Mouse (Mus musculus): Measurements from ENCODE around the gene Cntn3.
"Not testable (repeated sequence)": the region's sequence is repeated elsewhere in the genome, so short reads cannot be mapped to it uniquely, and the experiment has no call there.

Gene Cntn3

GRCm38 (mm10) chr6:102573001-102573400 is at the start of gene Cntn3:
Gene Cntn3, minus strand, starts transcription at chr6:102573101.
- DNase-seq (ENCODE audit: low read depth, low spot score): not testable (repeated sequence)

- no peak for DNase-seq (ENCODE audit: low read depth, low spot score)
Observed at GRCm38 (mm10) chr6:102600773-102601172, 27.9 kb upstream of the Cntn3 start.

GRCm38 (mm10) chr6:102597756-102598155 is 24.9 kb upstream of the Cntn3 start:
- DNase-seq (ENCODE audit: low read depth, low spot score): no peak

DNA sequence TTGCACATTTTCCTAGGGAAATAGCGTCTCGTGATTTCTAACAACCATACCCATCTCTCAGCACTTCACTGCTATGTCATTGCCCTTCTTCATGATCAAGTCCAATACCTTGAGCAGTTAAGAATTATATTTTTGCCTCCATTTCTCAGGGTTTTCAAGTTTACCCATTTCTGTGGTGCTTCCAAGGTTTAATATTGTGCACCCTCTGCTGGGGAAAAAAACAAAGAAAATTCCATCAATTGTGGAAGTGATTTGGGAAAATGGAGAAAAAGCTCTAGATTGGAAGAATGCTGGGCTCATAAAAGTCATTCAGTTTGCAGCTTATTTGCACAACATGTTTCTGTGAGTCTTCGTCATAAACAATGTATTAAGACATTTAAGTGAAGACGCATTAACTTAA is 17.2 kb upstream of the Cntn3 start:
- DNase-seq (ENCODE audit: low read depth, low spot score): no peak

DNA sequence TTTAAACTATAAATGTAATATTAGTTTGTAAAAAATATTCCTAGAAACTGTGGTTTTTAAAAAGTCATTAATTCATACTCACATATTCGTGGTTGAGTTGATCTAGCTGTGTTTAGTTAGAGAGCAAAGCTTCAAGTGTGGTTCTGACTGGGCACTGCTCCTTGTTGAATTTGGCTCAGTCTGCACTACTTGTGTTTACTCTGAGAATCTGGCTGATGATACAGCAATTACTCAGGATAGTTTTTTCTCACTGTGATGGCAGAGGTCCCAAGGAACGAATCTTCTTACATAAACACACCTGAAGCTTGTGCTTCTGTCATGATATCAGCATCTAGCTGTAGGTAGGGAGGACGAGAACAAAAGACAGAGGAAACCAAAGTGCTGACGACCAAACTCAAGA is 16.4 kb upstream of the Cntn3 start:
- DNase-seq (ENCODE audit: low read depth, low spot score): no peak

DNA sequence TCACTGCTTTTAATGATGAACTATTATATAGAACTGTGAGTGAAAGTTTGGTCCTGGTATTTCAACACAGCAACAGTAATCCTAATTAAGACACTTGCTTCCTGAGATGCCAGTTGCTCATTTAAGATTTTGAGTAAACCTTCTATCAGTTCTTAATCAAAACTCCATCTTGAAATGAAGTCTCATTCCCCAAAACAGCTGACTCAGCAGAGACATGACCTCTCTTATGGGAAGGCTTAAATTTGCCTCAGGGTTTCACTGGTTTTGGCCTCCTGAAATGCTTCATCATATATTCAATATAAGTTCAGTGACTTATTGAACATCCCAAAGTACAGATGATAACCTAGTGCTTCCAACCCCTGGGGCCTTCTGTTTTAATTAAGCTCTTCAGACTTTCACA is 13.2 kb upstream of the Cntn3 start:
- DNase-seq (ENCODE audit: low read depth, low spot score): no peak

GRCm38 (mm10) chr6:102583578-102583977 is 10.7 kb upstream of the Cntn3 start:
- no peak for DNase-seq (ENCODE audit: low read depth, low spot score)

- no peak for DNase-seq (ENCODE audit: low read depth, low spot score)
Observed at GRCm38 (mm10) chr6:102567496-102567895, 5.4 kb downstream of the Cntn3 start.

DNA sequence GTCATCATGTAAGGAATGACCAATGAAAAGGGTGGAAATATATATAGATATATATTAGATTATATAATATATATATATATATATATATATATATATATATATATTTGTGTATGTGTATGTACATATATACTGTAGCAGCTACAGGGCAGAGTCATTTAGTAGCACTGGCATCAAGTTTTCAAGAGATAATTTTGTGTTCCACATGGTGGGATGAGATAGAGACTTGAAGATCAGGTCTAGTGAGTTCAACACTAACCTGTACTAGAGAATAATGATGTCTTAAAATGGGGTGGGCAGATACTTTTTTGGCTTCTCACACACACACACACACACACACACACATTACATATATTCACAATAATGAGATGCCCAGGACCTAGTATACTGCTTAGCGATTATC is 7.7 kb downstream of the Cntn3 start:
- DNase-seq (ENCODE audit: low read depth, low spot score): no peak

DNA sequence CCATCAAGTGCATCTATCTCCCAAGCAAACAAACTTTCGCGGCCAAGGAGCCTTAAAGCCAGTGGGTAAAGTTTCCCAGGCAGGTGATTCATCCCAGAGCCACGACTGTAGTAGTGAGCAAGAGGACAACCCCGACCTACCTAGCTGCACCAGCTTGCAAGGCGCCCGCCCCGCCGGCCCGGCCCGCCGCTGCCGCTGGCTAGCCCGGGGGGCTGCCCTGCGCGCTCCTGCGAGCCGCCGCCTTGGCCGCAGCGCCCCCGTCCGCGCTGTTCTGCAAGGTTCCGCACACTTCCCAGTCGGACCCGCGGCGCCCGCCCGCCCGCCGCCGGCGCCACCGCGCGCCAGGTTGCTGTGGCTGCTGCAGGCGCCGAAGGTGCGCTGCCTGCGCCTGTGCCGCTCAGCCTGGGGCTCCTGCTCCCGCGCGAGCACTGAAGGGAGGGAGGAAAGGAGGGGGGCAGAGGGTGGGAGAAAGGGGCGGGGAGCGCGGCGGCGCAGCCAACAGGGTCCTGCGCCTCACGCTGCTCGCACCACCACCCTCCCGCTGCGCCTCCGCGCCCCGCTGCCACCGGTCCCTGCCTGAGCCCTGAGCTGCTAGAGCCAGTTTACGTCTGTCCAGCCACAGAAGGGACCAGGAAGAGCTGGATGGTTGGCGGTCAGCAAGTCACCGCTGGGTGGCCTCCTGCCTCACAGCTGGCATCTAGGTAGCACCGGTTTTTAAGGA is 8.7 kb downstream of the Cntn3 start:
- peak; percentile 78 for DNase-seq (ENCODE audit: low read depth, low spot score)

DNA sequence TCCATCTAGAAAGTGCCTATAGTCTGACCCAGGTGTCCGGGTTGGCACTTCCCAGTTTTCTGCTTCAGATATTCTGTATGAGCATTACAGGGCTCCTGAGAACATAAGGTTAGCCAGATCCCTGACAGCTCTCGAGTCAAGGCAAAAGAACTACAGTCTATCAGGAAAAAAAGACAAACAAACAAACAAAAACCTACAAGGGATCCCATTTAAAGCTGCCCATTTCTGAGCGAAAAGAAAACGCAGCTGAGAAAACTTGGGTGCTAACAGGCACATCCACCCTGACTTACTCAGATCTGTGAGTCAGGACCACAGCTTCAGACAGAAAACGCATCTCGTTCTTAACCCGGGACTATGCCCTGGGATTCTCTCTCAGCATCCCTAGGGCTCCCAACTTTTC is 9.5 kb downstream of the Cntn3 start:
- DNase-seq (ENCODE audit: low read depth, low spot score): no peak

- DNase-seq (ENCODE audit: low read depth, low spot score): no peak
Observed at GRCm38 (mm10) chr6:102557521-102557920, 15.4 kb downstream of the Cntn3 start.

DNA sequence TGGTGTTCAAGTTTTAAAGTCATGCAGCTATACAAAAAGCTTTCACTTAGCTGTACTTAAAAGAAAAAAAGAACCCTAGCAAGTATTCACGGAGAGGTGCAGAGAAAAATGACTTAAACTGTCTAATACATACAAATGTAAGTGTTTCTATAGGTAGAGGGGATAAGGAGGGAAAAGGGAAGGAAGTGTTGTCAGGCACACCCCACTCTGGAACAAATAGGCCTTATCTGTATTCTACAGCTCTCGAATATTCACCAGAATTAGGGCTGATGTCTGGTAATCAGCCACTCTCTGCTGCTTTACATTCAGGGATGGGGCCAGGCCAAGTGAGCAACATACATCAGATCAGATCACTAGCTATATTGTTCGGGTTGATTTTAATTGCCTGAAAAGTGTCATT is 16.4 kb downstream of the Cntn3 start:
- DNase-seq (ENCODE audit: low read depth, low spot score): no peak

GRCm38 (mm10) chr6:102555814-102556437 is 17.0 kb downstream of the Cntn3 start:
- no peak for DNase-seq (ENCODE audit: low read depth, low spot score)

DNA sequence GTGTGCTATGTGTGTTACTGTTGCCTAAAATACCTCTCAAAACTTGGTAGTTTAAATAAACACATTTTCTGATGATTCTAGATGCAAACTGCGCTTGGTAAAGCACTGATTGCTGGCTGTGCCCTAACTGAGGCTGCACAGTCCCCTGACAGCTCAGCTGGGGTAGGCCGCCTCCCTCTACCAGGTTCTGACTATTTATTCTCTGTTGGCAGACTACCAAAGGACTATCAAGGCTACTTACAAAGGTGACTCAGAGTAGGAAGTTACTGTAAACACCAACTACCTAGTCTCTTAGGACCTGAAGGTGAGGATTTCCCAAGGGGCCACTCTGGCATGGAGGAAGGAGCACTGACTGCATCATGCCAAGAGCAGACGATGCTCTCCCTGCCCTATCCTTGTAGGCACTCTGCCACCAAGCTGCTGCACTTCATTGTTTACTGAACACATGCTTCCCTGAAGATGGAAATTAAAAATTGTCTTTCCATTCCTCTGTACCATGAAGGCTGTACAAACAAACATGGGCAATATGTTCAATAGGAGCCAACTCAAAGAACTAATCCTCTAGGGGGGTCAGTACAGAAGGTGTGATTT is 17.7 kb downstream of the Cntn3 start:
- DNase-seq (ENCODE audit: low read depth, low spot score): no peak

DNA sequence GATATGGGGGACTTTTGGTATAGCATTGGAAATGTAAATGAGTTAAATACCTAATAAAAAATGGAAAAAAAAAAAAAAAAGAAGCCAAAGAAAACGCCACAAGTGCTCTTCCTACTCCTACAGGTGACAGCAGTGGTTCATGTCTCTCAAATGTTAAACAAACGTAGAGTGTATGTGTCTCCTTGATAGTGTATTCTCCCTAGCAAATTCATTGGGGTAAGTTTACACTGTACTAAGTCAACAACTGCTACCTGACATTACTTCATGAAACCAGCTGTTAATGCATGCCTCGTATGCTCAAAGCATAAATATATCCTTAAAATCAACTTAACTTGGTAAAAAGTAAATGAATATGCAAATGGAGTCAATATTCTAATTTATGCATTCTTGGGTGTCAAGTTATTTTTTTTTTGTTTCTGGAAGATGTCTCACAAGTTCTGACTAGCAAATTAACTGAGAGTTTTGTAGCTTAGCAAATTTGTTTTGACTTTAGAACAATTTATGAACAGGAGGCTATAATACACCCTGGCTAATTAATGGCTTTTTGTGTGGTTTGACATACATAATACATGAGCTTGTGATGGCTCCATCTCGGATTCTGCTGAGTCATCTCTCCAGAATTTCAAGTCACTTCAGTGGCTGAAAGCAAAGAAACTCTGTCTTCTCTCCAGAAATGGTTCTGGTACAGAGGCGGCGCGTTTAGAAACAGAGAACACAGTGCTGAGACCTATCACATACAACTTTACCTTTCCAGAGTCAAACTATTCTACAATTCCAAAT is 31.1 kb downstream of the Cntn3 start:
- no peak for DNase-seq (ENCODE audit: low read depth, low spot score)

DNA sequence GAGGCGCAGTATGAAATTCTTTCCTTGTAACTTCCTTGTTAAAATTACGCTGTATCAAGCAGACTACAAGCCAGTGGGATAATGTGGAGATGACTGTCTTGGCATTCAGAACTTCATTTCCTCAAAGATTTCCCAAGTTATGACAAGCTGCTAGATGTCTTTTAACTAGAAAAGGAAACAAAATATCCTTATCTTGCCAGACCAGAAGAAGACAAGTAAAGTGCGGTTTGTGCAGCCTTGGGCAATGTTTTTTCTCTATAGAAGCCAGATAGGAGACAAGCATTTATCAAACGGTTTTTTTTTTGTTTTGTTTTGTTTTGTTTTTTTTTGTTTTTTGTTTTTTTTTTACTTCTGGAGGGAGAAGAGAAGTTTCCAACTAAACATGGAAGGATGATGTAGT is 37.3 kb downstream of the Cntn3 start:
- no peak for DNase-seq (ENCODE audit: low read depth, low spot score)

GRCm38 (mm10) chr6:102523037-102523436 is 49.9 kb downstream of the Cntn3 start:
- no peak for DNase-seq (ENCODE audit: low read depth, low spot score)

GRCm38 (mm10) chr6:102520977-102521376 is 51.9 kb downstream of the Cntn3 start:
- DNase-seq (ENCODE audit: low read depth, low spot score): no peak

GRCm38 (mm10) chr6:102515231-102515630 is 57.7 kb downstream of the Cntn3 start:
- no peak for DNase-seq (ENCODE audit: low read depth, low spot score)

DNA sequence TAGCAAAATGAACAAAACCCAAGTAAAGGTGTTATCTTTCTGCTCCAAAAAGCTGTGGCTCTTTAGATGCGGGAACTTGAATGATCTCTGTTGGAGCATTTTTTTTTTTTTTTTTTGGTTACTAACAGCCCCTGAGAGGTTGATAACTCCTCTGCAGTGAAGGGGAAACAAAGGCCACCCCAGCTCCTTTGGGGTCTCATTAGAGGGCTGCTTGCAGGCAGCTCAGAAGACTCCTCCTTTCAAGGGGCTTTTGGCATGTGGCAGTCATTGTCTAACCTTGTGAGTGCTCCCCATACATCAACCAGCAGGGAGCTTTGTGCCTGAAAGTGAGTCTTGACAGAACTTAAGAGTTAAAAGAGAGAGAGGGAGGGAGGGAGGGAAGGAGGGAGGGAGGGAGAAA is 60.8 kb downstream of the Cntn3 start:
- no peak for DNase-seq (ENCODE audit: low read depth, low spot score)

DNA sequence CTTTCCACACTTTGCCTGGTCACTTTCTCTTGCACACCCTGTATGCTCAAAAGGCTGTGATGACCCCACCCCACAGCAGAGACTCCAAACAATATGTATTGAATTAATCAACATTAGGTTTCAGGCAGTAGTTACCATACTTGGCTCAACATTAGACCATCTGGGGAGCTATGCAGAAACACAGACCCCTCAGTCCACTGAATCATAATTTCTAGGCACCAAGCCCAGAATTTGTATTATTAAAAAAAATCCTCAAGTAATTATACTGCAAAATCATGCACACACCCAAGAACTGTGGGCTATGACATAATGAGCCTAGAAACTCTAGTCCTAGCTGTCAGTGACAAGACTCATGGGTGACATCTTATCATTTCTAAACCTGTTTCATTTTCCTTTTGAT is 87.4 kb downstream of the Cntn3 start:
- no peak for DNase-seq (ENCODE audit: low read depth, low spot score)

All from forelimb bud, embryonic 11.5 days (tissue).